Mouse (Mus musculus) B cell, adult 2 months (primary cell): ENCODE results near the gene Ypel5.

ENCODE experiments used
- DNase-seq, 2 experiments: peaks; one replicate each; pipeline ENCODE4 v3.0.0; 2022

Gene Ypel5

GRCm38 (mm10) chr17:72836158-72837115 lies at the start of gene Ypel5:
Gene Ypel5, plus strand, starts transcription at chr17:72836453.
- DNase-seq = peak; percentile 97 to 98

GRCm38 (mm10) chr17:72787886-72788436 lies 48.3 kb upstream of the Ypel5 start:
- no peak for DNase-seq

- no peak for DNase-seq
Measured at GRCm38 (mm10) chr17:72793278-72793677, 43.0 kb upstream of the Ypel5 start.

DNA sequence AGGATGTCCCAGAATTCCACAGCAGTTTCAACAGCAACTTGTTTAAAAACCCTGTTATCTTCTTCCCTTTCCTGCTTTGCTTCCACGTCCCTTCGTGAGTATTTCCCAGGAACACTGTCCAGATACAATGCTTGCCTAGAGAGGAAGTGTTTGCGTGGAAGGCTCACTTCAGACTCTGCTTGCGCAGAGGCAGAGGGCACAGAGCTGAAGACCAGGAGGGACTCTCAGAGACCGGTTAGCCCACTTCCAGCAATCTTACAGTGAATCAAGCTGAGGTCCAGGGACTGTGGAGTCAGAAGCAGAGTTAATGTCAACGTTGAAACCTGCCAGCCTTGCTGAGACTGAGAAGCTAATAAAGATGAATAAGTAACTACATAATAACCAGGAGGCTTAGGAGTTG lies 41.6 kb upstream of the Ypel5 start:
- no peak for DNase-seq

GRCm38 (mm10) chr17:72795392-72796047 lies 40.7 kb upstream of the Ypel5 start:
- no peak for DNase-seq

DNA sequence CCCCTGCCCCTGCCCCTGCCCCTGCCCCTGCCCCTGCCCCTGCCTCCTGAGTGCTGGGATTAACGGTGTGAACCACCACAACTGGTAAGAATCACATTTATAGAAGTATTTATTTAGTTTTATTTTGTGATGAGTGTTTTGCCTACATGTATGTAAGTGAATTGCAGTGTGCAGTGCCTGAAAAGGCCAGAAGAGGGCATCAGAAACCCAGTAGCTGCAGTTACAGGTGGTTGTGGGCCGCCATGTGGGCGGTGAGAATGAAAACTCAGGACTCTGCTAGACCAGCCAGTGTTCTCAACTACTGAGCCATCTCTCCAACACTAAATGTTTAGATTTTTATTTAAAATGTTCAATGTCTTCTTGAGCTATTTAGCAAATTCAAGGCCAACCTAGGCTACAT lies 39.7 kb upstream of the Ypel5 start:
- peak in 1 of 2 experiments; percentile 9 for DNase-seq

DNA sequence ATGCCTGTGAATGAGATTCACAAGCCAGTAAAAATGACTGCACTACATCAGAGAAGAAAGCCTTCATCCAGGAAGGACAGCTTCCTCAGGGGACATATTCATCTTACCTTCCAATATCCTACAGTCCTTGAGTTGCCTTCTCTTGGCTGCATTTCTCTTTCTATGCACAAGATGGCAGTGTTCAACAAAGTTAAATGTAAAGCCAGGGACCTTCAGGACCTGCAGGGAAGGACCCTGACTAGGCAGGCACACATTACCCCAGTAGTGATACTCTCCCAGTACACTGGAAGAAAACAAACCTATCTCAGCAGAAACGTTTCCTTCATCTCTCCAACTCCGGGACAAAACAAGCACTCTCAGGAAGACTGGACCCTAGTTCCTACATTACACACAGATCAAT lies 38.4 kb upstream of the Ypel5 start:
- peak; percentile 54 for DNase-seq

DNA sequence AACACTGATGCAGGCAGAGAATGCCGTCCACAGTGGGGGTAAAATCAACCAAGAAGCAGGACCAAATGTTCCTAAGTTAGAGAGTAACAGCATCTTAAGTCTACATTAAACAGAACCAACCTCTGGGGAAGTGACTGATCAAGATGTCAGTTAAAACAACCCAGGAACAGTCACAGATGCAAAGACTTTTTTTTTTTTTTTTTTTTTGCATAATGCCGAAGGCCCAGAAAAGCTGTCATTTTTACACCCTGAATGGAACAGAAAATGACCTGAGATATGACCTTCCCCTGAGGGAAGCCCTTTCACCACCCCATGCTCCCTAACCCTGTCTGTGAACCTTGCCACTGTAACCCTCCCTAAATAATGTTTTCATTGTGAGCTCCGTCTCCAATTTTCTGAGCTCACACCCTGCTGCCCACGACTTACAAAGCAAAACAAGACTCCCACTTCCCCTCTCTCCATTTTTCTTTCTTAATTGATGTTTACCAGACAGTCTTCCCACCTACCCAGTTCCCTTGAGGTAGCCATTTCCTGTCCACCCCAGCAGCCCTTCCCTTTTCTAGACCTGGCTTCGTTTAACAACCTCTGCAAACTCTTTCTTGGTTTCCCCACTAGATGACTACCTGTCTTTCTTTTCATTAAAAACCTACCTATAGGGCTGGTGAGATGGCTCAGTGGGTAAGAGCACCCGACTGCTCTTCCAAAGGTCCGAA lies 26.2 kb upstream of the Ypel5 start:
- DNase-seq = peak in 1 of 2 experiments; percentile 16

GRCm38 (mm10) chr17:72813419-72814315 lies 22.6 kb upstream of the Ypel5 start:
- peak; percentile 75 to 79 for DNase-seq

DNA sequence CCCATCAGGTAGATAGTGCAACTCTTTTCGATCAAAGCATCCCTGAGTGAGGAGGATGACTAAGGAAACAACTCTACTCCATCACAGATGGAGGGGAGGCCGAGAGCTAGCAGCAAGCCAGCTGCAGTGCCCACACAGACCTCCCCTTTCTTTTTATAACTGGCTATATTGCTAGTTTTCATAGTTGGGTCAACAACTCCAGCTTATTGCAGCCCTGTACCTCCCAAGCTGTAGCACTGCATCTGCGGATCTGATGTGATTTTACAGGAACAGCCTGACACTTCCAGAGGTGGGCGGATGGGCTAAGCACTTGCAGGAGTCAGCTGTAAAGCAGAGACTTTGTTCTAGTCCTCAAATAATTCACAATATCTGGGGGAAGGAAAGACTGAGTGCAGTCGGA lies 18.7 kb upstream of the Ypel5 start:
- DNase-seq = no peak

DNA sequence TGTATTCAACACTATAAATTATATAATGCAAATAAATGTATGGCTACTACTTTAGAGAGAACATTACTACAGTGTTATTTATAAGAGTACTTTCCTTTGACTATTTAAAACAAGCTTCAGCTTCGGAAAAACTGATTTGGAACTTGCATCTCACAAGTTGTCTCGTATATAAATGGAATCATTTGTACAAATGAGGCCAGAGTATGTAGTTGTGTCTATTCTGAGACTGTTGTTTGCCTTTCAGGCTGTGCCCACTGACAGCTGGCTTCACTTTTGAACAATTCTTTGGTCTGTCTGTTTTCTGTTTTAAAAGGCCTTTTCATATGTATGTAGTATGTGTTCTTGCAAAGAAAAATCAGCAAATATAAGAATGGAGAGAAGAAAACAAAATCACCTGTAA lies 16.5 kb upstream of the Ypel5 start:
- no peak for DNase-seq

DNA sequence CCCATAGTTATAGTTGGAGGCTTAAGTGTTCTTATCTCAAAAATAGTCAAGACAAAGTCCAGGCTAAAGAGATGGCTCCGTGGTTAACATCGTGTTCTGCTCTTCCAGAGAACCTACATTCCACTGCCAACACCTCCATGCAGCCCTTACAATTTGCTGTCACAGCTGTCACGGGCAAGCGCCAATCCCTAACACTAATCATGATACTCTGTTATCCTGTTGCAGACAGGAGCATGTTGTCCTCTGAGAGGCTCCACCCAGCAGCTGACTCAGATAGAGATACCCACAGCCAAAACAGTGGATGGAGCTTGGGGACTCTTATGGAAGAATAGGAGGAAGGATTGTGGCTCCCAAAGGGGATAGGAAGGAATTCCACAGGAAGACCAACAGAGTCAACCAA lies 15.8 kb upstream of the Ypel5 start:
- no peak for DNase-seq

DNA sequence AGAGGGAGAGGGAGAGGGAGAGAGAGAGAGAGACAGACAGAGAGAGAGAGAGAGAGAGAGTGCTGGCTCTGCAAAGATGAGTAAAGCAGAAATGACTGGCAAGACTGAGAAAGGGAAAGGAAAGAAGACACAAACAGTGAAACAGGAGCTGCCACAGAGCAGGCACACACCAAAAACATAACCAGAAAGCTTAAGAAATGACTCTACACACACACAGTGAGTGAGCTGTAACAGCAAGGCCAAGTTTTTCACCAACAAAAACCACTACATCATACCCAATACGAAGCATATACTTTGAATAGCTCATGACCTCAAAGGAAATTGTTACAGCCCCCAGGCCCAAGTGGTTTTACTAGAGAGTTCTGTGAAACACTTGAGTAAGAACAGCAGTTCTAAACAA lies 14.3 kb upstream of the Ypel5 start:
- no peak for DNase-seq

DNA sequence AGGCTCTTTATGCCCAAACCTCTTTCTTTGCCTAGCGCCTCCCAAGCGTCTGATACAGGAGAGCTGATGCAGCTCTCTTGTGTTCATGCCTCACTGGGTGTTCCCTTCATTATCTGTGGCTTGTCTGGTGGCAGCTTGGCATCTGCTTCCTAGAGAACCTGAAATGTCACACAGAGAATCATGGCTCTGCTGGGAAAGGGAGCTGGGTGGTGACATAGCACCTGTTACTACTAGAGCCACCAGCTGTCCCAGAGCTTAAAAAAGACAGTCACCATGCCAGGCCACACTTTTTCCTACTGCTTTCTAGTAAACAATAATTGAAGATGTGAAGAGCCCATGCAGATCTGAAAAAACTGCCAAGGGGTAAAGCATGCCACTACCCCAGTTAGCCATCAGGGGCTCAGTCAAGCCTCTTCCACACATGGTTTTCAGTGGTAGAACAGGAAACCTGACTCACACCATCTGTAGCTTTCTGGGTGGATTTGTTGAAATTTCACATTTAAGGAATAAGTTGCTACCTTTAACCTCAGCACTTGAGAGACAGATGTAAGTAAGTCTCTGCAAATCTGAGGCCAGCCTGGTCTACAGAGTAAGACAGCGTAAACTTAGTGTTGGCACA lies 9.2 kb upstream of the Ypel5 start:
- DNase-seq = no peak

GRCm38 (mm10) chr17:72828027-72828678 lies 8.1 kb upstream of the Ypel5 start:
- no peak for DNase-seq

GRCm38 (mm10) chr17:72828687-72829086 lies 7.6 kb upstream of the Ypel5 start:
- DNase-seq = no peak

- DNase-seq = peak; percentile 90 to 93
Measured at GRCm38 (mm10) chr17:72837140-72837712, 973 bp downstream of the Ypel5 start.

DNA sequence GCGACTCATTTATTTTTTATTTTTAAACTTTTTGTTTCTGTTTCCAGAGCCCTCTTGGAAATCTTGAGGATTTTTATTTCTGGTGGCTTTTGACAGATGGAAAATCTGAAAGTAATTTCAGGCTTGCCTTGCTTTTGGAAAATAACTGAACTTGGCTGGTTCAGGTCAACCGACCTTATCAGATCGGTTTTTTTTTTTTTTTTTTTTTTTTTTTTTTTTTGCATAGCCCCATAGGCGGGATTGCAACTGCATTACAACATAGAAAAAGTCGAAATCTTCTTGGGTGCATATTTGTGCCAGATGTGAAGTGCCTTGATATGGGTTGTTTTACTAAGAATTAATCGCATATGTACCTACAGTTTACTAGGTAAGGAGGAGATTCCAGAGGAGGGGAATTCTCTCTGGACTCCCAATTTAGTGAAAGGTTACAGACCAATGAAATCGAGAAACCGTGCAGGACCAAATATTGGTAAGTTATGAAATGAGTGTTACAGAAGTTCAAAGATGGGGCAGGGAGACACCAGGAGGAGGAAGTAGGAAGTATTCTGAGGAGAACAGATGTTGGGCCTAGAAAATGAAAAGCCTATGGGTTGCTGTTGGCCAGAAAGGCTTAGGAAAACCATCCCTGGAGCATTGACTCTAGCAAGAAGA lies 1.7 kb downstream of the Ypel5 start:
- DNase-seq = no peak

DNA sequence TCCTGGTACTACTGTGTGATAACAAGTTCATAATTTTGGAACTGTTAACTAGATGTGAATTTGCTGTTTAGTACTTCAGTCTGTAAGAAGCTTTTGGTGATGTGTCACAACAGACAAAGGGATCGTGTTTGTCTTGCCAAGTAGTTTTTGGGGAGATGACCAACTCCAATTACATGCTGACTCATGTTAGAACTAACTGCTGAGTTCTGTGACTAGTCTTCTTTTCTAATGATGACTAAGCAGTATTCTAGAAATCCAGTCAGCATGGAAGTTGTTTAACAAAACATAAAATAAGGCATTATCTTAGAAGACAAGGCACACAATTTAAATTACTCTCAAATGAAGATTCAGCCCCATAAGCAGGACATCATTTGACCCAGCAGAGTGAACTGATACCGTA lies 2.7 kb downstream of the Ypel5 start:
- no peak for DNase-seq

DNA sequence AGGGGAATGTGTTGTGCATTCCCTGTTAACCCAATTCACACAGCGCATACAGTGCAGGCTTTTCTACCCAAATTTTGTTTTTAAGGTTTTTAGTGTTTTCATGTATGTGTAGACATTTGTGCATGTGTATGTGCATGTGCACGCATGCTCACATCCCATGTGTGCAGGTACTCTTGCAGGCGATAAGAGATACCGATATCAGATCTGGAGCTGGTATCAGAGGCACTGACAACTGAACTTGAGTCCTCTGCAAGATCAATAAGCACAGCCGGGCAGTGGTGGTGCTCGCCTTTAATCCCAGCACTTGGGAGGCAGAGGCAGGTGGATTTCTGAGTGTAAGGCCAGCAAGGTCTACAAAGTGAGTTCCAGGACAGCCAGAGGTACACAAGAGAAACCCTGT lies 8.1 kb downstream of the Ypel5 start:
- no peak for DNase-seq
